Mouse (Mus musculus): ENCODE data around the gene Rapgef2. TPM values are rescaled to one million over a fixed set of nuclear protein-coding genes. Genes with fewer than 3 reads are reported as not detected.

The Rapgef2 gene
- total and polyA plus RNA-seq, 2 experiments from 2014 or later = 9.6 to 56.9 TPM

- TF ChIP-seq CTCF (IDR thresholded peaks at IDR 0.05) = no peak
- no peak overlapping the region for H3K4me3 ChIP-seq (ENCODE audit: low read depth, low read length)
- peaks cover 2% of the 10 kb centered on the region; the same call in 1 of the 2 replicates for H3K4me1 ChIP-seq (ENCODE audit: insufficient read depth, low read length)
- no peak for DNase-seq (ENCODE audit: low spot score)
- no peaks in the 10 kb centered on the region for H3K9me3 ChIP-seq (ENCODE audit: low read length)
- ATAC-seq (ENCODE audit: low FRiP score) = no peak
- no peaks in the 10 kb centered on the region for H3K27me3 ChIP-seq (ENCODE audit: insufficient read depth, low read length)
- H3K36me3 ChIP-seq (ENCODE audit: insufficient read depth, low read length) = no peaks in the 10 kb centered on the region
- no peak overlapping the region for H3K4me2 ChIP-seq (ENCODE audit: low read depth, low read length, poor library complexity, severe bottlenecking)
- no peak overlapping the region for H3K27ac ChIP-seq (ENCODE audit: low read depth, low read length)
- no peak overlapping the region for H3K9ac ChIP-seq (replicated peaks; ENCODE audit: low read length, poor library complexity, severe bottlenecking)
- 68% methylated on average over 6 of the region's 6 CpGs for WGBS
Measured at GRCm38 (mm10) chr3:79225888-79226287, 60.4 kb downstream of the Rapgef2 start.

GRCm38 (mm10) chr3:79224352-79224751, 62.0 kb downstream of the Rapgef2 start:
- no peak overlapping the region for H3K4me2 ChIP-seq (ENCODE audit: low read depth, low read length, poor library complexity, severe bottlenecking)
- H3K9me3 ChIP-seq (ENCODE audit: low read length) = no peaks in the 10 kb centered on the region
- no peak overlapping the region for H3K4me3 ChIP-seq (ENCODE audit: low read depth, low read length)
- H3K27me3 ChIP-seq (ENCODE audit: insufficient read depth, low read length) = no peaks in the 10 kb centered on the region
- no peak for ATAC-seq (ENCODE audit: low FRiP score)
- WGBS = 80% methylated on average over 7 of the region's 7 CpGs
- no peaks in the 10 kb centered on the region for H3K36me3 ChIP-seq (ENCODE audit: insufficient read depth, low read length)
- no peak overlapping the region for H3K9ac ChIP-seq (replicated peaks; ENCODE audit: low read length, poor library complexity, severe bottlenecking)
- peaks cover 2% of the 10 kb centered on the region; the same call in 1 of the 2 replicates for H3K4me1 ChIP-seq (ENCODE audit: insufficient read depth, low read length)
- TF ChIP-seq CTCF (IDR thresholded peaks at IDR 0.05) = no peak
- no peak overlapping the region for H3K27ac ChIP-seq (ENCODE audit: low read depth, low read length)
- DNase-seq (ENCODE audit: low spot score) = no peak

- H3K4me3 ChIP-seq (ENCODE audit: low read depth, low read length) = no peak overlapping the region
- H3K27me3 ChIP-seq (ENCODE audit: insufficient read depth, low read length) = no peaks in the 10 kb centered on the region
- WGBS = 64% methylated on average over 8 of the region's 8 CpGs
- H3K9me3 ChIP-seq (ENCODE audit: low read length) = no peaks in the 10 kb centered on the region
- TF ChIP-seq CTCF (IDR thresholded peaks at IDR 0.05) = no peak
- H3K27ac ChIP-seq (ENCODE audit: low read depth, low read length) = no peak overlapping the region
- ATAC-seq (ENCODE audit: low FRiP score) (no peak), DNase-seq (ENCODE audit: low spot score) (no peak)
- no peaks in the 10 kb centered on the region for H3K36me3 ChIP-seq (ENCODE audit: insufficient read depth, low read length)
- no peak overlapping the region for H3K4me2 ChIP-seq (ENCODE audit: low read depth, low read length, poor library complexity, severe bottlenecking)
- peaks cover 2% of the 10 kb centered on the region; the same call in 1 of the 2 replicates for H3K4me1 ChIP-seq (ENCODE audit: insufficient read depth, low read length)
- H3K9ac ChIP-seq (replicated peaks; ENCODE audit: low read length, poor library complexity, severe bottlenecking) = no peak overlapping the region
Measured at GRCm38 (mm10) chr3:79223281-79223680, 63.0 kb downstream of the Rapgef2 start.

- Histone ChIP-seq H3K9ac (replicated peaks; ENCODE audit: low read length, poor library complexity, severe bottlenecking) (no peak overlapping the region), H3K27me3 (ENCODE audit: insufficient read depth, low read length) (no peaks in the 10 kb centered on the region), H3K4me3 (ENCODE audit: low read depth, low read length) (no peak overlapping the region), H3K27ac (ENCODE audit: low read depth, low read length) (no peak overlapping the region), H3K4me1 (ENCODE audit: insufficient read depth, low read length) (peaks cover 2% of the 10 kb centered on the region; the same call in 1 of the 2 replicates), H3K4me2 (ENCODE audit: low read depth, low read length, poor library complexity, severe bottlenecking) (no peak overlapping the region), H3K36me3 (ENCODE audit: insufficient read depth, low read length) (no peaks in the 10 kb centered on the region), H3K9me3 (ENCODE audit: low read length) (no peaks in the 10 kb centered on the region)
- DNase-seq (ENCODE audit: low spot score) = no peak
- WGBS = 60% methylated on average over 13 of the region's 13 CpGs
- ATAC-seq (ENCODE audit: low FRiP score) = no peak
- TF ChIP-seq CTCF (IDR thresholded peaks at IDR 0.05) = no peak
Measured at GRCm38 (mm10) chr3:79222192-79222960, 63.9 kb downstream of the Rapgef2 start.

- 37% methylated on average over 9 of the region's 9 CpGs for WGBS
- H3K4me3 ChIP-seq (ENCODE audit: low read depth, low read length) = no peak overlapping the region
- H3K4me2 ChIP-seq (ENCODE audit: low read depth, low read length, poor library complexity, severe bottlenecking) = no peak overlapping the region
- peak; percentile 64; the same call in 1 of the 2 replicates for ATAC-seq (ENCODE audit: low FRiP score)
- peaks cover 2% of the 10 kb centered on the region; the same call in 1 of the 2 replicates for H3K4me1 ChIP-seq (ENCODE audit: insufficient read depth, low read length)
- H3K27ac ChIP-seq (ENCODE audit: low read depth, low read length) = no peak overlapping the region
- no peak overlapping the region for H3K9ac ChIP-seq (replicated peaks; ENCODE audit: low read length, poor library complexity, severe bottlenecking)
- TF ChIP-seq CTCF (IDR thresholded peaks at IDR 0.05) = peak; percentile 85
- no peaks in the 10 kb centered on the region for H3K36me3 ChIP-seq (ENCODE audit: insufficient read depth, low read length)
- H3K9me3 ChIP-seq (ENCODE audit: low read length) = no peaks in the 10 kb centered on the region
- no peaks in the 10 kb centered on the region for H3K27me3 ChIP-seq (ENCODE audit: insufficient read depth, low read length)
- DNase-seq (ENCODE audit: low spot score) = peak; percentile 87
Measured at GRCm38 (mm10) chr3:79221296-79222191, 64.8 kb downstream of the Rapgef2 start.

Data from midbrain, postnatal 0 days (tissue).